Mouse (Mus musculus) right cerebral cortex, postnatal 36 days (tissue): Measurements from ENCODE around the gene Gtf2f2.
A peak's percentile ranks its signal among the peaks of the same experiment; 100 is the strongest.
"Not testable (repeated sequence)": the region's sequence is repeated elsewhere in the genome, so short reads cannot be mapped to it uniquely, and the experiment has no call there.

Experiments used
- DNase-seq, 2 experiments: peaks; one replicate each; pipeline ENCODE4 v3.0.0; 2022; ENCODE audit warnings: low spot score in 2 of 2, mixed read lengths in 1 of 2

The Gtf2f2 gene

GRCm38 (mm10) chr14:75998082-75998481 is 12.6 kb downstream of the Gtf2f2 start:
- DNase-seq, result no peak

- DNase-seq, result no peak
Observed at GRCm38 (mm10) chr14:75992371-75992770, 18.3 kb downstream of the Gtf2f2 start.

DNA sequence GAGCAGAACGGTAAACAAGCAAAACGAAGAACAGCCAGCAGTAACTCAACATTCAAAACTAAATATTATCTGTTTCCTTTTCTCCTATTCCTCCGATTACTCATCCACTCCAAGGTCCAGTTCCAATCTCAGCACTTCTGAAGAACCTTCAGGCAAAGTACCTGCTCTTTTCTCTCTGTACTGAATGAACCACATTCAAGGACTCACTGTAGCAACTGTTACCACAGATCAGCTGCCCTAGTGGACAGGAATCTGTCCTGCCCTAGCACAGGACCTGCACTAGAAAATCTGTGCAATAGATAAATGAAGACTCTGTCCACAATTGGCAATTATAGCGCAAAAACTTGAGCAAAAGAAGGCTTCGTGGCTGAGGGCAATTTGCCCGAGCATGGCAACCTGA is 19.7 kb downstream of the Gtf2f2 start:
- no peak for DNase-seq

DNA sequence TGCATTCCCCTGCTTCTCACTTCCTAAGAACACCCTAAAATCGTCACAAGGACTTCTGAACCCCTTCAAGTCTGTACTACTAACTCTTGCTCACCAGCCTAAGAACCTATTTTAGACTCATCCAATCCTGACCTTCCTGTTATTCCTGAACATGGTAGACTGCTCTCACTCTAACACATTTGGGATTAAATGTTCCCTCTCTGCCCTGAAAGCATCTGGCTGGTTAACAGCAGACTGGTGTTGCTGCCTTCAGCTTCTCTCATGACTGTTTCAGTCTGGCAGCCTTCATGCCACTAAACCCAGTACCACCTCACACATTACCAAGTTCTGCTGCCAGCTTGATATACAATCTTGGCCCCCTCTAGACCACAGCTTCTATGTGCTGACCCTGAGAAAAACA is 21.5 kb downstream of the Gtf2f2 start:
- DNase-seq, result no peak

DNA sequence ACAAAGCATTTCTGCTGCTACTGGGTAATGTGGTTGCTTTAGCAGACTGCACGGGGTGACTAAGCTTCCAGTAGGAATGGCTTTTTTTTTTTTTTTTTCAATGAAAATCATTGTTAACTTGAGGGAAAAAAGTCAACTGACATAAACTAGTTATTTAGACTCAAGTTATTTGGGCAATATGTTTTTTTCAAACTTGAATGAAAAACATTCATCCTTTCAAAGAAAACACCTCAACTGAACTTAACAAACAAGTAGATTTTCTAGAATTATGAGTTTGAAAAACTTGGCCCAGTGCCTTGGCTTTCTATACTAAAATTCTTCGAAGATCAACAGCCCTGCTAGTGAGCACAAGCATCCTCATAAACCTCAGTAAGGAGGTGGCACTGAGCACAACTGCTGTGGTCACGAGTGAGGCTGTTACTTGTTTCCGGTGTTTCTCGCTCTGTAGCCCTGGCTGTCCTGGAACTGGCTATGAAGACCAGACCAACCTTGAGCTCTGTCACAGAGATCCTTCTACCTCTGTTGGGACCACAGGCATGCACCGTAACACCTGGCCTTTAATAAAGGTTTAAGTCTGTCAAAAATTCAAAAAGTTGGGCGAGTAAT is 23.7 kb downstream of the Gtf2f2 start:
- no peak for DNase-seq

DNA sequence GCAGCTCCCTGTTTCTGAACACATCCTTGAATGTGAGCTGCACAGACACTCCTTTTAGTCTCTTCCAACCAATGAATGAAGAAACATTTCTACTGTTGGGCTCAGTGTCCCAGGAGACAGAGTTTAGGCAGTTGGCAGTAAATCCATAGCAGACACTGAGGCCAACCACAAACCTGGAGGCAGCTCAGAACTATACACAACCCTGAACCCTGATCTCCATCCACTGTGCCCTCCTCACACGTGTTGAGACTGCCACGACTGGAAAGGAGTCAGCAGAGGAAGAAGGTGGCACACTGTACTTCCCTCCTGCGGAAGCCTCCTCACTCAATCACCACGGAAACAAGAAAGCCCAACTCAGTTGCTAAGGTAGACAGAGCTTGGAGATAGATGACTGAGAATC is 25.6 kb downstream of the Gtf2f2 start:
- DNase-seq, result no peak

DNA sequence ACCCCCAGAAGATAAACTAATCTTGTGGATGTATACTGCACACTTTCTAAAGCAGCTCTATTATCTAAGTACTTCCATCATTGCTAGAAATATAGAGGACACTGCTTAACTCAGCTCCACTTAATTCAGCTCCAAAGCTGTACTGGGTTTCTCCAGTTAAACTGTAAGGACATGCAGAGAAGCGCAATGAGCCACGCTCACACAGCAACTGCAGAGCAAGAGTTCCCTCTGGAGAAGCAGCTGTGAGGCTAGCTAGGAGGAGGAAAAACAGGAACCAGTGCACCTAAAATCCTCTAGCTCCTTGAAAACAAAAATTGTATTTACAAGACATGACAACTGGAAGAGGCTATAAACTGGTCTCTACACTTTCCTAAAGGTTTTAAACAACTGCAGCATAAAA is 26.8 kb downstream of the Gtf2f2 start:
- no peak for DNase-seq

DNA sequence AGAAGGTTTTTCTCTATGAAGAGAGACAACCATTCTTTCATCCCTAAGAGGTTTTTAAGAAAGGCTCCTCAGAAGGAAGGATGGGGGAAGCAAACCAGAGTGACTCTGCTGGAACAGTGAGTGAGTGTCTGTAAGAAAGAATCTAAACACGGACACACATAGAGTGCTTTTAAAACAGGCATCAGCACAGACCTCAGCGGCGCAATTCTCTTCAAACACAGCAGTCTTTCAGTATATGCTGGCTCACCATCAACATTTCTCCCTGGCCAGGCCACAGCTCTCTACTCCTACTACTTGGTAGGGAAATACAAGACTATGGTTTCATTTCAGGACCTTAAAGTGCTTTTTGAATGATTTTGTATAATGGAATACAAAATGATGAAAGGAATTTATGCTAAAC is 29.4 kb downstream of the Gtf2f2 start:
- no peak for DNase-seq

DNA sequence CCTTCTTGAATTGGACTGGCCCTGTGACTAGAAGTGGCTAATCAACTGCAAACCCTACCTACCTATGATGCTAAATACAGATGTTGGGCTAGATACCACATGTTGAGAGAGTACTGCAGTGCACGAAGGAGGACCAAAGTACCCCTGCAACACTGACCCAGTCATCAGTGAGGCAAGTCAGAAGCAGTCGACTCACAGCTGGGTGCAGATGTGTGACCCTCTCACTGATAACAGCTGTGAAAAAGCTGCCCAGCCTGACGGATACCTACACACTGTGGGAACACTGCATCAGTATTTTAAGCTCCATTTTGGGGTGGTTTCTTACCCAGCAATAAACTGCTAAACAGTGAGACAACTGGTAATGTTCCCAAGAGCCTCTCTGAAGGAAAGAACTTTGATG is 34.6 kb downstream of the Gtf2f2 start:
- no peak for DNase-seq

GRCm38 (mm10) chr14:75967291-75967690 is 43.4 kb downstream of the Gtf2f2 start:
- DNase-seq, result no peak

DNA sequence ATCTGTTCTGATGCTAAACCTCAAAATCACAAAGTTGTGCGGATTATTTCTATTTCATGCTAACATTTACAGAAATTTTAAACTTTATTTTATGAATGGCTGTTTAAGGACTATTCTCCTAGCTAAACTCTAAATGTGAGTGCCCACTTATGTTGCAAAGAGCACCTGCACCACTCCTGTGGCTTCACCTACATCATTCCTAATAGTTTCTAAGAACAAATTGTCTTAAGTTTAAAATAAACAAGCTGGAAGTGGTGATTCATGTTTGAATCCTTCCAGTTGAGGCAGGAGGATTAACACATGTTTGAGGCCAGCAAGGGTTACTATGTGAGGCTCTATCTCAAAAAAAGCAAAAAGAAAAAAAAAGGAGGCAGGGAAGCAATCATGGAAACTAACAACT is 46.2 kb downstream of the Gtf2f2 start:
- no peak for DNase-seq

DNA sequence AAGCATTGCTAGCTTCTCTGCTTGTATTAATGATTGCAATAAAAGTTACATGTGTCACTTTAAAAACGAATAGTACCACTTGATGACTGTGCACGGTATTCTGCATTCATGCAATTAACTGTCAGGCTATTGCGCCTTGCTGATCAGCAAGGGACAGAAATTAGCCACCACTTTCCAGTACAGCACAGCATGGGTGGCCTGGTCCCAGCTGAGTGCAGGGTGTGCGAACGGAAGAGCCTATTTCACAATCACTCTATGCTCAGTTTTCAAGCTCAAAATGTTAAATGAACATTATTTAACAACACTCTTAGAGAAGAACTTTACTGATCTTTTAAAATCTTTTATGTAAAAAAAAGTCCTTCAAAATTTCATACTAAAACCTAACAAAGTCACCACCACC is 46.7 kb downstream of the Gtf2f2 start:
- no peak for DNase-seq

GRCm38 (mm10) chr14:75963215-75963614 is 47.5 kb downstream of the Gtf2f2 start:
- DNase-seq, result no peak

GRCm38 (mm10) chr14:75962250-75962649 is 48.4 kb downstream of the Gtf2f2 start:
- peak; percentile 81 to 88 for DNase-seq

- no peak for DNase-seq
Observed at GRCm38 (mm10) chr14:75954766-75955165, 55.9 kb downstream of the Gtf2f2 start, which contains the start of gene Kctd4. Gene Kctd4 (plus strand): TSS chr14:75955009.

- no peak for DNase-seq
Observed at GRCm38 (mm10) chr14:75953011-75953410, 57.7 kb downstream of the Gtf2f2 start.

GRCm38 (mm10) chr14:75947674-75948073 is 63.0 kb downstream of the Gtf2f2 start:
- no peak for DNase-seq

DNA sequence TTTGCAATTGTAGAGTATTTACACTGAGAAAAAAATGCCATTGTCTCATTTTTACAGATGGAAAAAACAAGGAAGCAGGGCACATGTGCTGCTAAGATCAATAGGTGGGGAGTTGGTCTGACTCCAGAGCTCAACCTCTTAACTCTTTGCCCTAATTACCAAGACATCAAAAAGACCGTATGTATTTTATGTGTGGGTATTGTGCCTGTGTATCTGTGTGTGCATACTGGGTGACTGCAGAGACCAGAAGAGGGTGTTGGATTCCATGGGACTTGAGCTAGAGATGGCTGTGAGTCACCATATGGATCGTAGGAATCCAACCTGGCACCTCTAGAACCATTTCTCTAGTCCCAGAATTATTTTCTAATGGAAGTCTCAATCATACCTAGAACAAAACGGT is 68.3 kb downstream of the Gtf2f2 start:
- no peak for DNase-seq

- DNase-seq, result peak in 1 of 2 experiments; percentile 32
Observed at GRCm38 (mm10) chr14:75941500-75941899, 69.2 kb downstream of the Gtf2f2 start.

DNA sequence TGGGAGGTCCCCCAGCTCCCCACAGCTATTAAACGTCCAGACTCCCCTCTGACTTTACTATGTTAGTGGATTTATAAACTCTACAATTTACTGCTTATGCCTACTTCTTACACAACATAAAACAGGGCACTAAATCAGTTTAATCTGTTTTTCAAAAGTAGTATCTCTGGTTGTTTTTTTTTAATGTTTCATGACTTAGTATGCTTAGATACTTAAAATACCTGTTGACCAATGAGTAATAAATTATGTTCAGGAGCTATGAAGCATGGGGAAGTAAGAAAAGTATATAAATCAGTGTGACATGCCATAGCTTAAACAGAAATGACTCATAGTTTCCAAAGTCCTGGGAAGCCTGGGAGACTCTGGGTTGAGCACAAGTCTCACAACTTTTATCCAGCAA is 73.0 kb downstream of the Gtf2f2 start:
- no peak for DNase-seq

GRCm38 (mm10) chr14:75934359-75934758 is 76.3 kb downstream of the Gtf2f2 start:
- no peak for DNase-seq

DNA sequence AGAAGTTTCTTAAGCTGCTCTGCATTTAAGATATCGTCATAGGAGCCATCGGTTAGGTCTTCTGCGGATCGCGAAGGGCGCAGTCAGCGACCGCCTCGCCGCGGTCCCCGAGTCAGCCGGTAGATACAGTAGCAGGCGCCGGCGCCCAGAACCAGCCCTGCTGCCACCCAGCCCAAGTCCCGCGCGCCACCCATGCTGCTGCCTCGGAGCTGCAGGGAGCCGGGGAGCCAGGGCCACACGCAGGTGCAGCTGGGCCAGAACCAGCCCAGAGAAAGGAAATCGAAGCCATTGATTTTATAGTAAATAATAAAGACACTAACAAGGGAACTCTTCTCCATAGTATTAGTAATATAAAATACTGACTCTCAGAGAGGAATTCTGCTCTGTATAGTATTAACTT is 79.4 kb downstream of the Gtf2f2 start:
- DNase-seq, result no peak

DNA sequence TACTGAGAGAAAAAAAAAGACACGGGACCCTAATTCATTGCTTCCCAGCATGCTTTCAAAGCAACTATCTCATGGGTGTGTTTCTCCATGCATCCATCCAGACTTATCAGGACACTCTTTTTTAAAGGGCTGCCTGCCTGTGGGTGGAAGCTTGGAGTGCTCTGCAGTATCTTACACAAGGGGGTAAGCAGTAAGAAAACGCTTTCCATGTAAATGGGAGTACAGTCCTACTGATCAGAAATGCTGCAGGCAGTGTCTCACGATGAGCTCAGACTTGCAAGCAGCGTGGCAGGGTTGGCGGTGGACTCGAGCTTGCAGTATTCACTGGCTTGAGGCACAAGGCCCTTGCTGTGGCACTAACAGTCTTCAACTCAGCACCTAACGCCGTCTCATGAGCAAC is 81.0 kb downstream of the Gtf2f2 start:
- DNase-seq, result not testable (repeated sequence)

- no peak for DNase-seq
Observed at GRCm38 (mm10) chr14:75923314-75924052, 87.2 kb downstream of the Gtf2f2 start.
